Mouse (Mus musculus) neutrophil, adult 59 days (primary cell): ENCODE data around the gene Gm3106. TPM values are rescaled to one million over a fixed set of nuclear protein-coding genes. Genes with fewer than 3 reads are reported as not detected.

Experiments
- total RNA-seq, 2 experiments: library from RNA; stranded (reverse); gene quantifications; 1 replicate in 1 of 2; 2 replicates in 1 of 2; pipeline ENCODE4 v1.2.4; 2023

Gm3106 gene
- total RNA-seq = not detected

GRCm38 (mm10) chr5:94217705-94218104, at the start of gene Gm3106:
TSS of gene Gm3106 (plus strand) at chr5:94218005.

Other genes with a start within 250 kb of the Gm3106 start
- not detected for gene BC061212, start 147.5 kb upstream of the Gm3106 start, total RNA-seq
- gene Gm6351, start 141.6 kb upstream of the Gm3106 start, total RNA-seq = not detected
- gene A430089I19Rik, start 88.8 kb downstream of the Gm3106 start, total RNA-seq = not detected
- gene Gm6502, start 96.4 kb downstream of the Gm3106 start, total RNA-seq = not detected
- gene AA792892, start 121.7 kb downstream of the Gm3106 start, total RNA-seq = under 1 TPM in 1 of 2 experiments, not detected in 1; 0.18 TPM
- not detected for gene Gm7682, start 227.8 kb downstream of the Gm3106 start, total RNA-seq